ENCODE assay signal across 8 mouse cellular contexts in the genomic region with DNA sequence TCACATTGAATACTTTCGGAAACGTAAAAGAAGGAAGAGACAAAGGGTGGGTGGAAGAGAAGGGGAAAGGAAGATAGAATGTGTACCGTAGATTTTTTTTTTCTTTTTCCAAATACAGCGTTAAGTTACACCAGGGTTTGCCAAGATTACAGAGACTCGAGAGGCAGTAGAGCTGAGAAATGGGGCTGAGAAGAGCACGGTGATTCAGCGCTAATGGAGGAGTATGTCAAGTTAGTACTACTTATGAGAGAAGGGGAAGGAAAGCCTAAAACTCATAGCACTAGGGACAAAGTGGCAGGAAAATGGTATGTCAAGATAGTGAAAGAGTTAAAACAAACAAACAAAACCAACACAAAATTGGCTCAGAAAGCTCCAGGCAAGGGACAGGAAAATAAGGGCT. TPM values are rescaled to one million over a fixed set of nuclear protein-coding genes. Genes with fewer than 3 reads are reported as not detected.
DNase-seq lines count a peak whose midpoint lies in the region; ATAC-seq and TF ChIP-seq lines count a peak whose summit lies in the region.

No protein-coding gene starts in this region.

- WGBS in stomach, embryonic 16.5 days: 14% methylated on average over 7 of the region's 7 CpGs

- TF ChIP-seq POLR2A in embryonic fibroblast, embryonic 13.5 days (IDR thresholded peaks at IDR 0.05; ENCODE audit: low read depth, low read length): no peak

- peak overlapping the region; percentile 40 for H3ac ChIP-seq in C2C12 (ENCODE audit: control insufficient read depth, insufficient read length, low read depth)

- TF ChIP-seq CTCF in C2C12 (IDR thresholded peaks at IDR 0.05; ENCODE audit: control insufficient read depth, insufficient read depth, insufficient read length): no peak
- no peak for TF ChIP-seq CTCF in embryonic fibroblast, embryonic 13.5 days (IDR thresholded peaks at IDR 0.05; ENCODE audit: borderline replicate concordance, insufficient read depth, low read length)

- peaks cover 20% of the 10 kb centered on the region for H3K36me3 ChIP-seq in C2C12 (ENCODE audit: control insufficient read depth, insufficient read depth)
- H3K36me3 ChIP-seq in stomach, embryonic 16.5 days (ENCODE audit: control insufficient read depth, insufficient read depth, low read length): no peaks in the 10 kb centered on the region

- no peak for DNase-seq in frontal cortex, postnatal 14 days (ENCODE audit: low spot score in 2 of 2)
- peak; percentile 26 for DNase-seq in liver
- DNase-seq in thymus, postnatal 4 days: no peak
- DNase-seq in adrenal gland, postnatal 36 days: no peak

- H3K4me2 ChIP-seq in stomach, embryonic 16.5 days (ENCODE audit: low read depth, low read length): peak overlapping the region; percentile 79

- H3K4me1 ChIP-seq in embryonic fibroblast, embryonic 13.5 days (ENCODE audit: control insufficient read depth, insufficient read depth, low read length): peaks cover 3% of the 10 kb centered on the region
- H3K4me1 ChIP-seq in stomach, embryonic 16.5 days (ENCODE audit: control insufficient read depth, insufficient read depth, low read length): 0 out of 2 replicates have a peak, but pooled peaks cover 5% of the 10 kb centered on the region

- peaks cover 31% of the 10 kb centered on the region for H3K79me2 ChIP-seq in C2C12 (ENCODE audit: control insufficient read depth, insufficient read depth)

- no peak overlapping the region for H3K27ac ChIP-seq in embryonic fibroblast, embryonic 13.5 days (ENCODE audit: insufficient read depth, low read length)
- no peak overlapping the region for H3K27ac ChIP-seq in stomach, embryonic 16.5 days (ENCODE audit: low read length)

- no peaks in the 10 kb centered on the region for H3K9me3 ChIP-seq in stomach, embryonic 16.5 days (replicated peaks; ENCODE audit: control insufficient read depth, low read length)

- no peaks in the 10 kb centered on the region for H3K27me3 ChIP-seq in C2C12 (ENCODE audit: control insufficient read depth, insufficient read depth, insufficient read length)
- no peaks in the 10 kb centered on the region for H3K27me3 ChIP-seq in stomach, embryonic 16.5 days (ENCODE audit: control insufficient read depth, insufficient read depth, low read length)

- peak overlapping the region; percentile 46 for H3K9ac ChIP-seq in stomach, embryonic 16.5 days (ENCODE audit: low read length)

- ATAC-seq in frontal cortex, adult (ENCODE audit: low TSS enrichment): peak; percentile 77
- ATAC-seq in stomach, embryonic 16.5 days (ENCODE audit: insufficient read depth, low FRiP score): no peak

- H3K79me3 ChIP-seq in C2C12 (ENCODE audit: low read depth): peaks cover 24% of the 10 kb centered on the region

- H3K4me3 ChIP-seq in C2C12 (ENCODE audit: insufficient read depth, poor library complexity, severe bottlenecking): peak overlapping the region; percentile 82
- H3K4me3 ChIP-seq in embryonic fibroblast, embryonic 13.5 days (ENCODE audit: insufficient read depth, low read length): peak overlapping the region; percentile 52
- peak overlapping the region; percentile 87 for H3K4me3 ChIP-seq in stomach, embryonic 16.5 days (replicated peaks; ENCODE audit: low read length)

TF ChIP-seq in C2C12, 6 proteins besides CTCF, POLR2A, EP300 and RAD21:
- TF ChIP-seq USF1 (IDR thresholded peaks at IDR 0.05; ENCODE audit: low read depth) (no peak), MAX (IDR thresholded peaks at IDR 0.05) (no peak), FOSL1 (IDR thresholded peaks at IDR 0.05; ENCODE audit: insufficient read depth, low read length, poor library complexity, severe bottlenecking) (no peak), MYOG (IDR thresholded peaks at IDR 0.05; ENCODE audit: control insufficient read depth, extremely low read depth, insufficient read length) (no peak), CEBPB (IDR thresholded peaks at IDR 0.05; ENCODE audit: low read depth) (no peak), MYOD1 (IDR thresholded peaks at IDR 0.05; ENCODE audit: control insufficient read depth, insufficient read length, low read depth) (no peak)

RNA-seq across cellular contexts. Expression of a gene that starts 0.5 kb away (rescaled TPM):
- polyA plus RNA-seq in C2C12 (2012; fragmentation: generic; extraction: Trizol): 17.0 TPM
- polyA plus RNA-seq in embryonic fibroblast, embryonic 13.5 days (2011; ENCODE audit: insufficient read length, low read depth, missing spikeins): 16.9 and 23.0 TPM in 2 replicates
- 43.4 and 47.3 TPM in 2 replicates for polyA plus RNA-seq in stomach, embryonic 16.5 days (2015; fragmentation: Nextera tagmentation; extraction: Ambion mirVana)
- total RNA-seq in adrenal gland, postnatal 36 days (2021): 10 to 100 TPM; 34.7 to 37.9 TPM

RNA-seq across cellular contexts. Expression of a gene that starts 46.4 kb away (rescaled TPM):
- polyA plus RNA-seq in C2C12 (2012; fragmentation: generic; extraction: Trizol): 0.06 TPM
- 0.51 TPM in 1 of 2 replicates, not detected in the other for polyA plus RNA-seq in embryonic fibroblast, embryonic 13.5 days (2011; ENCODE audit: insufficient read length, low read depth, missing spikeins)
- 3.4 and 3.8 TPM in 2 replicates for polyA plus RNA-seq in stomach, embryonic 16.5 days (2015; fragmentation: Nextera tagmentation; extraction: Ambion mirVana)
- 1 to 10 TPM; 2.6 to 4.3 TPM for total RNA-seq in adrenal gland, postnatal 36 days (2021)
